11 mouse cellular contexts compared by ENCODE assay signal in the genomic region with DNA sequence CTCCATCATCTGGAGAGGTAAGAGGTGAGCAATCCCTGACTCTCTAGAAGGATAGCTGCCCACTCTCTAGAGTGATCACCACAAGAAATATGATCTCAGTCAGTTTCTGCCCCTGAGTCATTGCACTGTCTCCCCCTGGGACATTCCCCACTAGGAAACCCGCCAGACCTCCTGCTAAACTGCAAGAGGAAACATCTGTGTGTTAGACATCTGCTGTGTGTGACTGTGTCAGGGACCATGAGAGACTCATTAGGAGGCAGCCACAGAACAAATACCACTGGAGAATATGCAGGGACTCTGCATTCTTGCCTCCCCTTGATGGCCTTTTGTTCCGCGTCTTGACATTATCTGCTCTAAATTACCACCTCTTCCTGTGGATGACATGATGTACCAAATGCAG. TPM values are rescaled to one million over a fixed set of nuclear protein-coding genes. Genes with fewer than 3 reads are reported as not detected.
DNase-seq lines count a peak whose midpoint lies in the region; ATAC-seq and TF ChIP-seq lines count a peak whose summit lies in the region.
"Had no signal": no experiment of that assay in that cellular context is flagged by ENCODE, and none has a peak within 500 bp of the region (broad histone marks: within the 10 kb centered on the region; RNA-seq: fewer than 3 reads in every experiment).

No protein-coding gene starts in this region.

- no peak overlapping the region for H3K27ac ChIP-seq in kidney, embryonic 15.5 days
- no peak overlapping the region for H3K27ac ChIP-seq in kidney, embryonic 14.5 days (ENCODE audit: low read depth, low read length)
- H3K27ac ChIP-seq in gastrocnemius, adult 2 months, result peak overlapping the region; percentile 2; the same call in 1 of the 2 replicates
- no peak overlapping the region for H3K27ac ChIP-seq in midbrain, embryonic 16.5 days (ENCODE audit: low read length)
- H3K27ac ChIP-seq in forebrain, embryonic 15.5 days (replicated peaks), result no peak overlapping the region
- H3K27ac ChIP-seq: neural tube, embryonic 12.5 days had no signal

- WGBS in kidney, embryonic 15.5 days, result 42% methylated on average over 3 of the region's 3 CpGs
- 47% methylated on average over 3 of the region's 3 CpGs for WGBS in kidney, embryonic 14.5 days
- WGBS in midbrain, embryonic 16.5 days, result 75% methylated on average over 3 of the region's 3 CpGs
- 80% methylated on average over 3 of the region's 3 CpGs for whole genome bisulfite sequencing in forebrain, embryonic 15.5 days

- peak; percentile 64; the same call in 1 of the 2 replicates for ATAC-seq in kidney, embryonic 15.5 days (replicated peaks; ENCODE audit: low FRiP score)
- ATAC-seq in kidney, embryonic 14.5 days (ENCODE audit: low FRiP score, low TSS enrichment), result no peak
- peak; percentile 85 to 86 for ATAC-seq in hematopoietic stem cell, adult 5-6 weeks (replicated peaks in 1 of 2; ENCODE audit: insufficient read depth in 1 of 2, low FRiP score in 2 of 2, low TSS enrichment in 1 of 2, low read depth in 1 of 2, poor library complexity in 2 of 2, severe bottlenecking in 2 of 2)
- no peak for ATAC-seq in midbrain, embryonic 16.5 days
- ATAC-seq in forebrain, embryonic 15.5 days (replicated peaks), result no peak

- TF ChIP-seq CTCF in gastrocnemius, adult 2 months (IDR thresholded peaks at IDR 0.05), result no peak

- intact Hi-C loops in gastrocnemius, adult 2 months (cut with DNase I), result no loop called here

- no peak overlapping the region for H3K4me2 ChIP-seq in kidney, embryonic 15.5 days
- H3K4me2 ChIP-seq in kidney, embryonic 14.5 days (replicated peaks; ENCODE audit: low read depth, low read length), result no peak overlapping the region
- H3K4me2 ChIP-seq in midbrain, embryonic 16.5 days (ENCODE audit: low read length), result no peak overlapping the region
- H3K4me2 ChIP-seq in forebrain, embryonic 15.5 days (replicated peaks), result no peak overlapping the region
- H3K4me2 ChIP-seq: neural tube, embryonic 12.5 days had no signal

- no peaks in the 10 kb centered on the region for H3K27me3 ChIP-seq in kidney, embryonic 15.5 days
- H3K27me3 ChIP-seq in kidney, embryonic 14.5 days (ENCODE audit: control insufficient read depth, insufficient read depth, low read length), result no peaks in the 10 kb centered on the region
- no peaks in the 10 kb centered on the region for H3K27me3 ChIP-seq in midbrain, embryonic 16.5 days (ENCODE audit: control insufficient read depth, insufficient read depth, low read depth, low read length)
- H3K27me3 ChIP-seq in forebrain, embryonic 15.5 days, result no peaks in the 10 kb centered on the region
- H3K27me3 ChIP-seq: neural tube, embryonic 12.5 days had no signal

- no peaks in the 10 kb centered on the region for H3K36me3 ChIP-seq in kidney, embryonic 15.5 days
- no peaks in the 10 kb centered on the region for H3K36me3 ChIP-seq in kidney, embryonic 14.5 days (ENCODE audit: control insufficient read depth, insufficient read depth, low read length)
- no peaks in the 10 kb centered on the region for H3K36me3 ChIP-seq in midbrain, embryonic 16.5 days (ENCODE audit: control insufficient read depth, insufficient read depth, low read length)
- H3K36me3 ChIP-seq in forebrain, embryonic 15.5 days, result no peaks in the 10 kb centered on the region
- H3K36me3 ChIP-seq: neural tube, embryonic 12.5 days had no signal

- H3K4me1 ChIP-seq in kidney, embryonic 15.5 days, result no peaks in the 10 kb centered on the region
- no peaks in the 10 kb centered on the region for H3K4me1 ChIP-seq in kidney, embryonic 14.5 days (ENCODE audit: control insufficient read depth, insufficient read depth, low read length)
- no peaks in the 10 kb centered on the region for H3K4me1 ChIP-seq in midbrain, embryonic 16.5 days (ENCODE audit: control insufficient read depth, insufficient read depth, low read length)
- H3K4me1 ChIP-seq in forebrain, embryonic 15.5 days, result no peaks in the 10 kb centered on the region
- H3K4me1 ChIP-seq: neural tube, embryonic 12.5 days had no signal

- H3K9ac ChIP-seq in kidney, embryonic 15.5 days, result no peak overlapping the region
- no peak overlapping the region for H3K9ac ChIP-seq in kidney, embryonic 14.5 days (ENCODE audit: low read depth, low read length)
- no peak overlapping the region for H3K9ac ChIP-seq in midbrain, embryonic 16.5 days (ENCODE audit: low read depth, low read length)
- no peak overlapping the region for H3K9ac ChIP-seq in forebrain, embryonic 15.5 days (replicated peaks)
- H3K9ac ChIP-seq: neural tube, embryonic 12.5 days had no signal

- no peaks in the 10 kb centered on the region for H3K9me3 ChIP-seq in kidney, embryonic 15.5 days (replicated peaks)
- H3K9me3 ChIP-seq in kidney, embryonic 14.5 days (ENCODE audit: control insufficient read depth, low read length), result no peaks in the 10 kb centered on the region
- no peaks in the 10 kb centered on the region for H3K9me3 ChIP-seq in midbrain, embryonic 16.5 days (replicated peaks; ENCODE audit: control insufficient read depth, low read length, poor library complexity, severe bottlenecking)
- no peaks in the 10 kb centered on the region for H3K9me3 ChIP-seq in forebrain, embryonic 15.5 days
- H3K9me3 ChIP-seq: neural tube, embryonic 12.5 days had no signal

- H3K4me3 ChIP-seq in kidney, embryonic 15.5 days (replicated peaks), result no peak overlapping the region
- H3K4me3 ChIP-seq in kidney, embryonic 14.5 days (ENCODE audit: low read length), result no peak overlapping the region
- H3K4me3 ChIP-seq in gastrocnemius, adult 2 months, result no peak overlapping the region
- no peak overlapping the region for H3K4me3 ChIP-seq in midbrain, embryonic 16.5 days (ENCODE audit: low read depth, low read length)
- no peak overlapping the region for H3K4me3 ChIP-seq in forebrain, embryonic 15.5 days
- H3K4me3 ChIP-seq: neural tube, embryonic 12.5 days had no signal

- peak; percentile 42 for DNase-seq in Muller cell, postnatal 12 days (ENCODE audit: inconsistent ontology term)
- DNase-seq in gastrocnemius, adult 2 months, result peak; percentile 59
- no peak for DNase-seq in ovary, postnatal 14 days (ENCODE audit: low spot score)
- DNase-seq: lung, adult 2 months had no signal

RNA-seq across cellular contexts. Expression of a gene that starts 7.5 kb away (rescaled TPM):
- 3.7 TPM in 2 replicates for polyA plus RNA-seq in kidney, embryonic 15.5 days (2015; fragmentation: Nextera tagmentation; extraction: Ambion mirVana)
- polyA plus RNA-seq in kidney, embryonic 14.5 days (2014; fragmentation: Nextera tagmentation; extraction: Ambion mirVana), result 2.0 and 4.0 TPM in 2 replicates
- total RNA-seq in gastrocnemius, adult 2 months (2021), result under 1 TPM; 0.36 to 0.43 TPM
- 6.1 and 6.6 TPM in 2 replicates for total RNA-seq in hematopoietic stem cell, adult 5-6 weeks (2017)
- polyA plus RNA-seq in midbrain, embryonic 16.5 days (2015; fragmentation: Nextera tagmentation; extraction: Ambion mirVana), result 9.1 and 9.9 TPM in 2 replicates
- 11.3 and 11.5 TPM in 2 replicates for polyA plus RNA-seq in forebrain, embryonic 15.5 days (2015; fragmentation: Nextera tagmentation; extraction: Ambion mirVana)

RNA-seq across cellular contexts. Expression of a gene that starts 10.3 kb away (rescaled TPM):
- 0.75 and 1.1 TPM in 2 replicates for polyA plus RNA-seq in kidney, embryonic 15.5 days (2015; fragmentation: Nextera tagmentation; extraction: Ambion mirVana)
- 0.85 and 1.7 TPM in 2 replicates for polyA plus RNA-seq in kidney, embryonic 14.5 days (2014; fragmentation: Nextera tagmentation; extraction: Ambion mirVana)
- total RNA-seq in gastrocnemius, adult 2 months (2021), result 1 to 10 TPM; 1.4 TPM
- 26.9 and 29.0 TPM in 2 replicates for total RNA-seq in hematopoietic stem cell, adult 5-6 weeks (2017)
- 0.67 and 1.4 TPM in 2 replicates for polyA plus RNA-seq in midbrain, embryonic 16.5 days (2015; fragmentation: Nextera tagmentation; extraction: Ambion mirVana)
- polyA plus RNA-seq in forebrain, embryonic 15.5 days (2015; fragmentation: Nextera tagmentation; extraction: Ambion mirVana), result 0.88 and 1.0 TPM in 2 replicates

RNA-seq across cellular contexts. Expression of a gene that starts 24.9 kb away (rescaled TPM):
- 12.4 and 12.6 TPM in 2 replicates for polyA plus RNA-seq in kidney, embryonic 15.5 days (2015; fragmentation: Nextera tagmentation; extraction: Ambion mirVana)
- 9.9 and 14.1 TPM in 2 replicates for polyA plus RNA-seq in kidney, embryonic 14.5 days (2014; fragmentation: Nextera tagmentation; extraction: Ambion mirVana)
- total RNA-seq in gastrocnemius, adult 2 months (2021), result 1 to 10 TPM; 3.1 to 4.9 TPM
- 10.9 and 15.6 TPM in 2 replicates for total RNA-seq in hematopoietic stem cell, adult 5-6 weeks (2017)
- polyA plus RNA-seq in midbrain, embryonic 16.5 days (2015; fragmentation: Nextera tagmentation; extraction: Ambion mirVana), result 15.6 and 17.1 TPM in 2 replicates
- polyA plus RNA-seq in forebrain, embryonic 15.5 days (2015; fragmentation: Nextera tagmentation; extraction: Ambion mirVana), result 15.8 and 17.9 TPM in 2 replicates

RNA-seq across cellular contexts. Expression of a gene that starts 48.8 kb away (rescaled TPM):
- not detected in 2 replicates for polyA plus RNA-seq in kidney, embryonic 15.5 days (2015; fragmentation: Nextera tagmentation; extraction: Ambion mirVana)
- not detected in 2 replicates for polyA plus RNA-seq in kidney, embryonic 14.5 days (2014; fragmentation: Nextera tagmentation; extraction: Ambion mirVana)
- not detected for total RNA-seq in gastrocnemius, adult 2 months (2021)
- not detected in 2 replicates for total RNA-seq in hematopoietic stem cell, adult 5-6 weeks (2017)
- polyA plus RNA-seq in midbrain, embryonic 16.5 days (2015; fragmentation: Nextera tagmentation; extraction: Ambion mirVana), result not detected in 2 replicates
- not detected in 2 replicates for polyA plus RNA-seq in forebrain, embryonic 15.5 days (2015; fragmentation: Nextera tagmentation; extraction: Ambion mirVana)
- polyA plus RNA-seq: forebrain, embryonic 11.5 days; lung, adult 2 months; neural tube, embryonic 12.5 days had no signal

RNA-seq across cellular contexts. Expression of a gene that starts 52.4 kb away (rescaled TPM):
- polyA plus RNA-seq in kidney, embryonic 15.5 days (2015; fragmentation: Nextera tagmentation; extraction: Ambion mirVana), result 0.21 TPM in 1 of 2 replicates, not detected in the other
- 0.19 and 0.23 TPM in 2 replicates for polyA plus RNA-seq in kidney, embryonic 14.5 days (2014; fragmentation: Nextera tagmentation; extraction: Ambion mirVana)
- not detected for total RNA-seq in gastrocnemius, adult 2 months (2021)
- not detected in 2 replicates for total RNA-seq in hematopoietic stem cell, adult 5-6 weeks (2017)
- 0.40 and 0.55 TPM in 2 replicates for polyA plus RNA-seq in midbrain, embryonic 16.5 days (2015; fragmentation: Nextera tagmentation; extraction: Ambion mirVana)
- 0.25 and 0.27 TPM in 2 replicates for polyA plus RNA-seq in forebrain, embryonic 15.5 days (2015; fragmentation: Nextera tagmentation; extraction: Ambion mirVana)
- polyA plus RNA-seq: lung, adult 2 months had no signal

Comparison
In these comparisons a context has a peak if more than half of its experiments do, and no peak if none do; other contexts are left out.
1. ATAC-seq: peak in kidney, embryonic 15.5 days (single experiment) and hematopoietic stem cell, adult 5-6 weeks (2 of 2); none in kidney, embryonic 14.5 days (single experiment), midbrain, embryonic 16.5 days (single experiment) and forebrain, embryonic 15.5 days (single experiment).